Mouse (Mus musculus): ENCODE measurements around the gene Ubp1. TPM values are rescaled to one million over a fixed set of nuclear protein-coding genes. Genes with fewer than 3 reads are reported as not detected.

Gene Ubp1
- polyA plus RNA-seq, 1 experiment from 2014 or later = 20.5 TPM

- TF ChIP-seq EP300 (IDR thresholded peaks at IDR 0.05) = no peak
- TF ChIP-seq CTCF (IDR thresholded peaks at IDR 0.05) = peak; percentile 92
- Histone ChIP-seq H3K9me3 (ENCODE audit: low read length) (no peaks in the 10 kb centered on the region), H3K27me3 (replicated peaks; ENCODE audit: insufficient read depth, low read length) (no peaks in the 10 kb centered on the region), H3K4me1 (ENCODE audit: insufficient read depth, low read depth, low read length) (no peaks in the 10 kb centered on the region), H3K27ac (ENCODE audit: low read length) (no peak overlapping the region), H3K4me2 (replicated peaks; ENCODE audit: low read depth, low read length) (peak overlapping the region; percentile 46), H3K36me3 (ENCODE audit: insufficient read depth, low read length) (no peaks in the 10 kb centered on the region), H3K9ac (replicated peaks; ENCODE audit: low read depth) (no peak overlapping the region), H3K4me3 (ENCODE audit: low read depth, low read length) (no peak overlapping the region)
- 26% methylated on average over 18 of the region's 18 CpGs for WGBS
- DNase-seq (ENCODE audit: low spot score) = peak; percentile 89
- peak; percentile 89 for ATAC-seq
Observed at GRCm38 (mm10) chr9:113990547-113991248, 60.0 kb downstream of the Ubp1 start.

GRCm38 (mm10) chr9:113992810-113993209 lies 62.1 kb downstream of the Ubp1 start:
- no peak for TF ChIP-seq EP300 (IDR thresholded peaks at IDR 0.05)
- no peak for TF ChIP-seq CTCF (IDR thresholded peaks at IDR 0.05)
- WGBS = 85% methylated on average over 7 of the region's 7 CpGs

GRCm38 (mm10) chr9:113998311-113998710 lies 67.6 kb downstream of the Ubp1 start:
- H3K4me3 ChIP-seq (ENCODE audit: low read depth, low read length) = no peak overlapping the region
- TF ChIP-seq EP300 (IDR thresholded peaks at IDR 0.05) (no peak), CTCF (IDR thresholded peaks at IDR 0.05) (peak; percentile 26; the same call in 1 of the 2 replicates)
- H3K9me3 ChIP-seq (ENCODE audit: low read length) = no peaks in the 10 kb centered on the region
- 60% methylated on average over 2 of the region's 2 CpGs for WGBS
- ATAC-seq (no peak), DNase-seq (ENCODE audit: low spot score) (no peak)
- H3K27ac ChIP-seq (ENCODE audit: low read length) = no peak overlapping the region
- H3K4me1 ChIP-seq (ENCODE audit: insufficient read depth, low read depth, low read length) = no peaks in the 10 kb centered on the region
- H3K4me2 ChIP-seq (replicated peaks; ENCODE audit: low read depth, low read length) = no peak overlapping the region
- no peaks in the 10 kb centered on the region for H3K27me3 ChIP-seq (replicated peaks; ENCODE audit: insufficient read depth, low read length)
- H3K9ac ChIP-seq (replicated peaks; ENCODE audit: low read depth) = no peak overlapping the region
- no peaks in the 10 kb centered on the region for H3K36me3 ChIP-seq (ENCODE audit: insufficient read depth, low read length)

More at GRCm38 (mm10) chr9:113992810-113993209, 62.1 kb downstream of the Ubp1 start:
- no peak for ATAC-seq
- Histone ChIP-seq H3K9me3 (ENCODE audit: low read length) (no peaks in the 10 kb centered on the region), H3K9ac (replicated peaks; ENCODE audit: low read depth) (no peak overlapping the region), H3K4me3 (ENCODE audit: low read depth, low read length) (no peak overlapping the region), H3K4me1 (ENCODE audit: insufficient read depth, low read depth, low read length) (no peaks in the 10 kb centered on the region), H3K36me3 (ENCODE audit: insufficient read depth, low read length) (no peaks in the 10 kb centered on the region), H3K27ac (ENCODE audit: low read length) (no peak overlapping the region), H3K27me3 (replicated peaks; ENCODE audit: insufficient read depth, low read length) (no peaks in the 10 kb centered on the region), H3K4me2 (replicated peaks; ENCODE audit: low read depth, low read length) (no peak overlapping the region)
- DNase-seq (ENCODE audit: low spot score) = no peak

GRCm38 (mm10) chr9:114006801-114007200 lies 76.1 kb downstream of the Ubp1 start:
- H3K27ac ChIP-seq (ENCODE audit: low read length) = no peak overlapping the region
- no peak overlapping the region for H3K4me2 ChIP-seq (replicated peaks; ENCODE audit: low read depth, low read length)
- H3K27me3 ChIP-seq (replicated peaks; ENCODE audit: insufficient read depth, low read length) = no peaks in the 10 kb centered on the region
- no peak for TF ChIP-seq CTCF (IDR thresholded peaks at IDR 0.05)
- no peaks in the 10 kb centered on the region for H3K9me3 ChIP-seq (ENCODE audit: low read length)
- no peak overlapping the region for H3K4me3 ChIP-seq (ENCODE audit: low read depth, low read length)
- no peak for DNase-seq (ENCODE audit: low spot score)
- WGBS = 59% methylated on average over 9 of the region's 9 CpGs
- H3K9ac ChIP-seq (replicated peaks; ENCODE audit: low read depth) = no peak overlapping the region
- H3K36me3 ChIP-seq (ENCODE audit: insufficient read depth, low read length) = no peaks in the 10 kb centered on the region
- ATAC-seq = no peak
- H3K4me1 ChIP-seq (ENCODE audit: insufficient read depth, low read depth, low read length) = no peaks in the 10 kb centered on the region

GRCm38 (mm10) chr9:114007850-114008350 lies 77.2 kb downstream of the Ubp1 start:
- no peaks in the 10 kb centered on the region for H3K27me3 ChIP-seq (replicated peaks; ENCODE audit: insufficient read depth, low read length)
- no peak overlapping the region for H3K9ac ChIP-seq (replicated peaks; ENCODE audit: low read depth)
- H3K4me3 ChIP-seq (ENCODE audit: low read depth, low read length) = no peak overlapping the region
- no peak overlapping the region for H3K4me2 ChIP-seq (replicated peaks; ENCODE audit: low read depth, low read length)
- H3K9me3 ChIP-seq (ENCODE audit: low read length) = no peaks in the 10 kb centered on the region
- ATAC-seq (no peak), DNase-seq (ENCODE audit: low spot score) (no peak)
- no peak overlapping the region for H3K27ac ChIP-seq (ENCODE audit: low read length)
- no peak for TF ChIP-seq CTCF (IDR thresholded peaks at IDR 0.05)
- TF ChIP-seq EP300 (IDR thresholded peaks at IDR 0.05) = no peak
- H3K36me3 ChIP-seq (ENCODE audit: insufficient read depth, low read length) = no peaks in the 10 kb centered on the region
- 86% methylated on average over 9 of the region's 9 CpGs for WGBS
- H3K4me1 ChIP-seq (ENCODE audit: insufficient read depth, low read depth, low read length) = no peaks in the 10 kb centered on the region

- H3K9ac ChIP-seq (replicated peaks; ENCODE audit: low read depth) = no peak overlapping the region
- no peak for DNase-seq (ENCODE audit: low spot score)
- TF ChIP-seq EP300 (IDR thresholded peaks at IDR 0.05) (no peak), CTCF (IDR thresholded peaks at IDR 0.05) (no peak)
- no peak overlapping the region for H3K4me3 ChIP-seq (ENCODE audit: low read depth, low read length)
- H3K9me3 ChIP-seq (ENCODE audit: low read length) = no peaks in the 10 kb centered on the region
- no peak overlapping the region for H3K27ac ChIP-seq (ENCODE audit: low read length)
- H3K36me3 ChIP-seq (ENCODE audit: insufficient read depth, low read length) = no peaks in the 10 kb centered on the region
- no peaks in the 10 kb centered on the region for H3K4me1 ChIP-seq (ENCODE audit: insufficient read depth, low read depth, low read length)
- no peaks in the 10 kb centered on the region for H3K27me3 ChIP-seq (replicated peaks; ENCODE audit: insufficient read depth, low read length)
- ATAC-seq = no peak
- WGBS = 45% methylated on average over 5 of the region's 5 CpGs
- H3K4me2 ChIP-seq (replicated peaks; ENCODE audit: low read depth, low read length) = no peak overlapping the region
Observed at GRCm38 (mm10) chr9:114009526-114009925, 78.8 kb downstream of the Ubp1 start.

Data from lung, postnatal 0 days (tissue).